Mouse (Mus musculus) heart, embryonic 11.5 days (tissue): Measurements from ENCODE around the gene Sgms1. TPM values are rescaled to one million over a fixed set of nuclear protein-coding genes. Genes with fewer than 3 reads are reported as not detected.

Experiments used
- ATAC-seq: fragments of 200-750 bp; cut with Nextera tagmentation; replicated peaks from 2 replicates; pipeline ENCODE4 v1.8.0; 2017; ENCODE audit warnings: moderate library complexity; ENCODE audit not compliant: insufficient number of reproducible peaks, low FRiP score, low TSS enrichment
- H3K27ac ChIP-seq: fragments of 300-500 bp; sonication (generic); 2 replicates; pipeline ENCODE4 v1.5.1; 2014; ENCODE audit warnings: mild to moderate bottlenecking, low read depth, low read length
- H3K27me3 ChIP-seq: fragments of 300-500 bp; sonication (generic); 2 replicates; pipeline ENCODE4 v1.6.1; 2014; ENCODE audit warnings: mild to moderate bottlenecking, low read length, mixed read lengths; ENCODE audit not compliant: control insufficient read depth, insufficient read depth
- H3K36me3 ChIP-seq: fragments of 300-500 bp; sonication (generic); 2 replicates; pipeline ENCODE4 v1.6.1; 2014; ENCODE audit warnings: mild to moderate bottlenecking, low read length, moderate library complexity, mixed read lengths; ENCODE audit not compliant: control insufficient read depth, insufficient read depth
- H3K4me1 ChIP-seq: fragments of 300-500 bp; sonication (generic); 2 replicates; pipeline ENCODE4 v1.6.1; 2014; ENCODE audit warnings: low read length; ENCODE audit not compliant: control insufficient read depth, insufficient read depth
- H3K4me2 ChIP-seq: fragments of 300-500 bp; sonication (generic); 2 replicates; pipeline ENCODE4 v1.6.1; 2014; ENCODE audit warnings: mild to moderate bottlenecking, moderate library complexity
- H3K4me3 ChIP-seq: fragments of 300-500 bp; sonication (generic); 2 replicates; pipeline ENCODE4 v1.5.1; 2014; ENCODE audit warnings: low read depth, low read length
- H3K9ac ChIP-seq: fragments of 300-500 bp; sonication (generic); 2 replicates; pipeline ENCODE4 v1.6.1; 2014; ENCODE audit warnings: mild to moderate bottlenecking, low read depth, low read length, moderate library complexity
- H3K9me3 ChIP-seq: fragments of 300-500 bp; sonication (generic); replicated peaks from 2 replicates; pipeline ENCODE4 v1.6.1; 2016; ENCODE audit warnings: low read length; ENCODE audit not compliant: control insufficient read depth
- WGBS: fragments of 180-500 bp; shearing (Covaris S2); extraction: QIAGEN DNeasy Blood & Tissue Kit; methylation state at CpG from one replicate; pipeline ENCODE4 v1.1.7; 2014; ENCODE audit not compliant: insufficient replicate concordance; 5-methylcytosine and 5-hydroxymethylcytosine counted together
- polyA plus RNA-seq: library from polyadenylated mRNA; unstranded; fragments of >200 nt; fragmentation: Nextera tagmentation; extraction: Ambion mirVana; gene quantifications from 2 replicates; pipeline ENCODE4 v1.2.1, GENCODE M21; 2014

Sgms1 gene
- polyA plus RNA-seq, 1 experiment from 2014 or later = 36.8 TPM

DNA sequence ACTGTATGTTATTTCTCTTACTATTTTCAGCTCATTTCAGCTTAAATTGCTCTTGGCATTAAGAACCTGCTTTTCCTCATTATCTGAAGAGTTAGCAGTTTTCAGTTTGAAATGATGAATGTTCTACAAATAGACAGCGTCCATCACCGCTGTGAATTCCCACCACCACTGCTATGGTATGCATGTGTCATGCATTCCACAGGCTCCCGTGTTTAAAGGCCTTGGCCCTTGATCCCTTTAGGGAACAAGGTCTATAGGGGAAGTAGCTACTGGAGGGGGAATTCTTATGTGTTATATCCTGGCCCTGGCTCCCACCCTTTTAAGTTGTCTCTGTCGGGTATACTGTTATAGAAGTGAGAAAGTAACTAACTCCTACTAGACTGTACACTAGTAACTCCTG lies 210.0 kb downstream of the Sgms1 start:
- Histone ChIP-seq H3K9ac (peak overlapping the region; percentile 70), H3K27me3 (no peaks in the 10 kb centered on the region), H3K36me3 (no peaks in the 10 kb centered on the region), H3K4me1 (peaks cover 57% of the 10 kb centered on the region), H3K27ac (peak overlapping the region; percentile 91), H3K9me3 (no peaks in the 10 kb centered on the region), H3K4me2 (peak overlapping the region; percentile 49), H3K4me3 (no peak overlapping the region)
- 22% methylated on average over 4 of the region's 4 CpGs for WGBS
- no peak for ATAC-seq

DNA sequence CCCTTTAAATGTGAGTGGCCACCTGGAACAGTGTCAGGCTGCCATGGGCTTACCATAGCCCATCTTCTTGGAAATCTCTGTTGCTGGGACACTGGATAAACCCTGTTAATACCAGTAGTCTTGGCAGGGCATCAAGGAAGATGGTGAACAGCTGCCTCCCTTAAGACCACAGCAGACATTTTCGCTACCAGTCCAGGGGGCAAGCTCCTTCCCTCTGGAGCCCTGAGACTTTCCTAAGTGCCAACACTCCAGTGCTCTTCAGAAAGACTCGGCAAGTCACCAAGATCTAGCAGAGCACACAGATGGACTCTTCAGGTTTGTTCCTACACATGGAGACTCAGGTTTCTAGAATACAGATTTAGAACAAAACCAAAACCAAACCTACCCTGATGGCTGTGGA lies 211.4 kb downstream of the Sgms1 start:
- H3K27ac ChIP-seq = no peak overlapping the region
- no peak for ATAC-seq
- no peak overlapping the region for H3K9ac ChIP-seq
- H3K4me1 ChIP-seq = peaks cover 66% of the 10 kb centered on the region
- 73% methylated on average over 2 of the region's 2 CpGs for WGBS
- no peaks in the 10 kb centered on the region for H3K27me3 ChIP-seq
- no peak overlapping the region for H3K4me3 ChIP-seq
- H3K36me3 ChIP-seq = no peaks in the 10 kb centered on the region
- no peaks in the 10 kb centered on the region for H3K9me3 ChIP-seq
- H3K4me2 ChIP-seq = no peak overlapping the region

DNA sequence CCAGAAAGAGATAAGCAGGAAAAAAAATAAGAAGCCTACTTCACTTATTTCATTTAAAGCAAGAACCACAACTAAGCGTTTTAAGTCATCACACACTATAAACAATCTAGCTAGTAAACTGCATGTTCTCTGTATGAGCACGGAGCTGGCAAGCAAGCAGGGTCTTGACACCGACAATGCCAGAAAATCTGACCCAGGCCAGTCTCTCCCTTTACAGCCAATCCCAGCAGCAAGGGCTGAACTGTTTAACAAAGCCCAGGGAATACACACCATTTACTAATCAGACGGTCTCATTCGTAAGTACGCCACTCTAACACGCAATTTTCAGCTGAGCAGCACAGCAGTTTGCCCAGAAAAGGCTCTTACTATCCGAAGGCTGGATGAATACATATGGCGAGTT lies 213.1 kb downstream of the Sgms1 start:
- Histone ChIP-seq H3K4me1 (peaks cover 58% of the 10 kb centered on the region), H3K27me3 (no peaks in the 10 kb centered on the region), H3K36me3 (no peaks in the 10 kb centered on the region), H3K9me3 (no peaks in the 10 kb centered on the region), H3K4me2 (no peak overlapping the region), H3K9ac (no peak overlapping the region), H3K27ac (peak overlapping the region; percentile 37; the same call in 1 of the 2 replicates), H3K4me3 (no peak overlapping the region)
- no peak for ATAC-seq
- 69% methylated on average over 9 of the region's 9 CpGs for WGBS

DNA sequence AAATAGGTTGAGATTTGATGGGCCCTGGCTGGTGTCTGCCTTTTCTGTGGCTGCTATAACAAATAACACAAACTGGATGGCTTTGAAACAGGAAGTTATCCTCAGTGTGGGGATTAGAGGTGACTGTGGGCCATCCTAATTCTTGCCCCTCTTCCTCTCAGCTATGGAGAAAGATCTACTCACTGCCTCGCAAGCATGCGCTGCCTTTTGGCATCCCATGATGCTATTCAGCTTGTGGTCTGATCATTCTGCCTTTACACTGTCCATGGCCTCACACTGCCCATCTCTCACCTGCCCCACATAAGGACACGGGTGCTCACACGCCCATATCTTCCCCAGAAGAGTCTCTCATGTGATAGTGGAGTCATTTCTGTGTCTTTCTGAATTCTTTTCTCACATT lies 213.5 kb downstream of the Sgms1 start:
- H3K27me3 ChIP-seq = no peaks in the 10 kb centered on the region
- no peak overlapping the region for H3K4me3 ChIP-seq
- no peaks in the 10 kb centered on the region for H3K36me3 ChIP-seq
- H3K9me3 ChIP-seq = no peaks in the 10 kb centered on the region
- WGBS = 87% methylated on average over 4 of the region's 4 CpGs
- H3K9ac ChIP-seq = no peak overlapping the region
- ATAC-seq = no peak
- no peak overlapping the region for H3K4me2 ChIP-seq
- no peak overlapping the region for H3K27ac ChIP-seq
- peaks cover 55% of the 10 kb centered on the region for H3K4me1 ChIP-seq

DNA sequence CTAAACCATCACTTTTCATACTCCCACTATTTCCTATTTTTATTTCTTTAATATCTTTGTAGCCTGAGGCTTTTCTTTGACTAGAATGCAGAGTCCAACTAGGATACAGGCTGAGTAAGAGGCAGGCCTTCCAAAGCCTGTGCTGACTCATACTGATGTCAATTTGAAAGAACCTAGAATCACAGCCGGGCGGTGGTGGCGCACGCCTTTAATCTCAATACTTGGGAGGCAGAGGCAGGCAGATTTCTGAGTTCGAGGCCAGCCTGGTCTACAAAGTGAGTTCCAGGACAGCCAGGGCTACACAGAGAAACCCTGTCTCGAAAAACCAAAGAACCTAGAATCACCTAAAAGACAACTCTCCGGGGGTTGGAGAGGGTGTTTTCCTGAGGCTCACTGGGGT lies 214.5 kb downstream of the Sgms1 start:
- no peaks in the 10 kb centered on the region for H3K27me3 ChIP-seq
- H3K27ac ChIP-seq = no peak overlapping the region
- no peak overlapping the region for H3K4me2 ChIP-seq
- WGBS = 95% methylated on average over 7 of the region's 7 CpGs
- no peak overlapping the region for H3K4me3 ChIP-seq
- no peak for ATAC-seq
- H3K9ac ChIP-seq = no peak overlapping the region
- peaks cover 47% of the 10 kb centered on the region for H3K4me1 ChIP-seq
- no peaks in the 10 kb centered on the region for H3K9me3 ChIP-seq
- H3K36me3 ChIP-seq = no peaks in the 10 kb centered on the region

DNA sequence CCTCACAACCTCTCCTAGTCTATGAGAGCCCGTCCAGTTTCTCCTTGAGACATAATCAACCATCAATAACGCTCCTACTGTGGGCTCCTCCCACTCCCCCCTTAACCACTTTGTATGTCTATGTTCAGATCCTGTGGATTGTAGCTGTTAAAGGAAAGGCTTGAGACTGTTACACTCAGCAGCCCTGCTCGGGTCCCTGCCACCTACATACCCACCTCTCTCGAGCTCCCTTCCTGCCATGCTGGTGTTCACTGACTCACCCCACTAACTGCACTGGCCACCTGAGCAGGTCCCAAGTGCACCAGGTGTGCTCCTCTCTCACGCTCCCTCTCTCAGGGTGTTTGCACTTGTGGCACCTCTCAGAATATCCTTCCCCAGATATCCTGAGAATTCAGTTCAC lies 215.0 kb downstream of the Sgms1 start:
- no peak overlapping the region for H3K4me3 ChIP-seq
- peaks cover 47% of the 10 kb centered on the region for H3K4me1 ChIP-seq
- H3K27me3 ChIP-seq = no peaks in the 10 kb centered on the region
- no peaks in the 10 kb centered on the region for H3K36me3 ChIP-seq
- no peaks in the 10 kb centered on the region for H3K9me3 ChIP-seq
- ATAC-seq = no peak
- 72% methylated on average over 5 of the region's 5 CpGs for WGBS
- no peak overlapping the region for H3K4me2 ChIP-seq
- no peak overlapping the region for H3K27ac ChIP-seq
- H3K9ac ChIP-seq = no peak overlapping the region

DNA sequence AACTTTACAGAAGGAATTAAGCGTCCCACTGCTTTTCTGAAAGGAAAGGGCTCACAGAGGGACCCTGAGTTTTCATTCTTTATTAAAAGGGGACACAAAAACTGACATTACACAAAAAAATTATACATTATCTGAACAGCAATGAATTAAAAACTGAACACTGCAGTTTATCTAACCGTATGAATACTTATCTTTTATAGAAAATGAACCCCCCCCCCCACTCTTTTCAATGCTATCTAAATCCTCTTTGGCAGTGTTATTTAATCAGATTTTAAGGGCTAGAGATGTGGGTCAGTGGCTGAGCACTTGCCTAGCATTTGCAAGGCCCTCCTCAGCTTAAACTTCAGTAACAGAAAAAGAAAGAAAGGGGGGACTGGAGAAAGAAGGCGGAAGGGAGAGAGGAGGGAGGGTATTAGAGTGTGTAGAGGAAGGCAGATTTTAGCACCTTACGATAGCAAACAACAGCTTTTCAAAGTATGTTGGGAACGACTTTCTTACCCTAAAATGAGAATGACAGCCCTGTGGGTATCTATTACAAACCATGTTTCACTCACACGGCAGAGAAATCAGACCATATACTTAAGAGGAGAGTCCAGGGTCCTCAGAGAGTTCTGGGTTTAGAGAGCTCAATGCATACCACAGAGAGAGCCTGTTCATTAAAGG lies 215.9 kb downstream of the Sgms1 start:
- 78% methylated on average over 6 of the region's 6 CpGs for WGBS
- no peak for ATAC-seq
- Histone ChIP-seq H3K4me1 (peaks cover 38% of the 10 kb centered on the region), H3K27me3 (no peaks in the 10 kb centered on the region), H3K27ac (no peak overlapping the region), H3K36me3 (no peaks in the 10 kb centered on the region), H3K9me3 (no peaks in the 10 kb centered on the region), H3K4me2 (no peak overlapping the region), H3K9ac (no peak overlapping the region), H3K4me3 (no peak overlapping the region)

DNA sequence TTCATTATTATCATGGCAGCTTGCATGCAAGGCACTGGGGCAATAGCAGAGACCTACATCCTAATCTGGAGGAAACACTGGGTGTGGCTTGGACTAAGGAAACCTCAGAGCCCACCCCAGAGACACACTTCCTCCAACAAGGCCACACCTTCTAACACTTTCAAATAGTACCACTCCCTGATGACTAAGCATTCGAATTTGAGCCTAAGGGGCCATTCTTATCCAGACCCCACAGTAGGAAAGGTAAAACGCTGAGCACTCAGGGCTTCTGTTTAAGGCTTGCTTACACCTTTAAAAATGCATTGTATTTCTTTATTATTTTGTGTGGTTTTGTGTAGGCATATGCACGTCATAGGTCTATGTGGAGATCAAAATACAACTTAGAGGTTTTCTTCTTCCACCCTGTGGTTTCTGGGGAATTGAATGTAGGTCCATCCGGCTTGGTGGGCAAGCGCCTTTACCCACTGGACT lies 217.0 kb downstream of the Sgms1 start:
- no peaks in the 10 kb centered on the region for H3K36me3 ChIP-seq
- H3K9me3 ChIP-seq = no peaks in the 10 kb centered on the region
- H3K27ac ChIP-seq = peak overlapping the region; percentile 35; the same call in 1 of the 2 replicates
- H3K4me3 ChIP-seq = no peak overlapping the region
- 75% methylated on average over 5 of the region's 5 CpGs for whole genome bisulfite sequencing
- no peak overlapping the region; the same call in 1 of the 2 replicates for H3K4me2 ChIP-seq
- peak; percentile 87 for ATAC-seq
- H3K27me3 ChIP-seq = no peaks in the 10 kb centered on the region
- H3K9ac ChIP-seq = no peak overlapping the region
- H3K4me1 ChIP-seq = peaks cover 32% of the 10 kb centered on the region

DNA sequence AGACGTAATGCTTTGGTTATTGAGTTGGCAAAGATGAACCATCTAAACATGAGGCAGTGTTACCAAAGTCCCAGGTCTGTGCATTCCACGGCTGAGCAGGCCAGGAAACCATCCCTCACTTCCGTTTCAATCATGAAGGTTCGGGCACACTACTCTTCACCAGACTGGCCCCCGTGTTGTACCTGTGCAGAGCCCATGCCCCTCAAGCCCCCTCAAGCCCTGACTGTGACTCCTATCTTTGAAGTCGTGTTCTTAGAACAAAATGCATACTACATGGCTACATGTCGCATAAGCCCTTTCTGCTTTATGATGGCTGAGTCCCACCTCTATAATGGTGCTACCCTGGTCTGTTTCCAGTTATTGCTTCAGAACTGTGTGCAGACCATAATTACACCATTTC lies 217.5 kb downstream of the Sgms1 start:
- no peaks in the 10 kb centered on the region for H3K36me3 ChIP-seq
- H3K4me2 ChIP-seq = no peak overlapping the region
- no peak overlapping the region for H3K4me3 ChIP-seq
- peaks cover 32% of the 10 kb centered on the region for H3K4me1 ChIP-seq
- H3K27me3 ChIP-seq = no peaks in the 10 kb centered on the region
- no peak for ATAC-seq
- no peak overlapping the region for H3K9ac ChIP-seq
- H3K27ac ChIP-seq = no peak overlapping the region
- no peaks in the 10 kb centered on the region for H3K9me3 ChIP-seq
- WGBS = 85% methylated on average over 7 of the region's 7 CpGs
